In genomic region chr8:84844397-84845070, GRCm38 (mm10) we compare ENCODE assay signal across 1 mouse cellular context.
TF ChIP-seq lines count a peak whose summit lies in the region.

No protein-coding gene starts in this region.

TF ChIP-seq in CH12.LX, 34 proteins besides CTCF, POLR2A, EP300 and RAD21:
- TF ChIP-seq ZMIZ1 (IDR thresholded peaks at IDR 0.05; ENCODE audit: low read depth, low read length) (no peak), JUND (conservative IDR thresholded peaks at IDR 0.05; ENCODE audit: low read depth, low read length) (no peak), PAX5 (IDR thresholded peaks at IDR 0.05; ENCODE audit: low read length) (no peak), MYC (IDR thresholded peaks at IDR 0.05; ENCODE audit: low read depth, low read length) (no peak), KAT2A (IDR thresholded peaks at IDR 0.05; ENCODE audit: insufficient replicate concordance, low read length) (no peak), SIN3A (IDR thresholded peaks at IDR 0.05; ENCODE audit: low read length) (no peak), ELF1 (IDR thresholded peaks at IDR 0.05; ENCODE audit: low read depth, low read length) (no peak), IRF4 (IDR thresholded peaks at IDR 0.05; ENCODE audit: low read depth, low read length) (no peak), TBP (conservative IDR thresholded peaks at IDR 0.05; ENCODE audit: low read depth, low read length) (no peak), TCF12 (IDR thresholded peaks at IDR 0.05; ENCODE audit: low read depth, low read length) (no peak), ZC3H11A (IDR thresholded peaks at IDR 0.05; ENCODE audit: low read depth, low read length) (no peak)
